Mouse (Mus musculus) MEL (cell line): ENCODE measurements at regions not wholly inside any gene's neighbourhood (a gene's known extent, or its start where the extent isn't known, plus 50 kb on each side); places are given as distances from the start of the nearest gene placed in this dataset.

Source experiments
- DNase-seq: peaks from one replicate; pipeline ENCODE4 v3.0.0; 2011; ENCODE audit warnings: low read depth, low spot score
- H3K27ac ChIP-seq: 2 replicates; pipeline ENCODE4 v1.5.1; 2012; ENCODE audit warnings: low read depth, mild to moderate bottlenecking, control low read depth, low read length, moderate library complexity; ENCODE audit not compliant: control insufficient read depth
- H3K27me3 ChIP-seq, 2 experiments: fragments of 150-350 bp in 1 of 2; sonication (generic) in 1 of 2; 2 replicates each; pipeline ENCODE4 v1.6.1; 2012; ENCODE audit warnings: low read length in 2 of 2, mild to moderate bottlenecking in 2 of 2, improper control_type of control experiment in 1 of 2, moderate library complexity in 1 of 2; ENCODE audit not compliant: insufficient read depth in 2 of 2, control insufficient read depth in 1 of 2
- H3K36me3 ChIP-seq, 2 experiments: 2 replicates each; pipeline ENCODE4 v1.6.1; 2012 to 2014; ENCODE audit warnings: low read length in 2 of 2, improper control_type of control experiment in 1 of 2, inconsistent platforms in 1 of 2, mild to moderate bottlenecking in 1 of 2; ENCODE audit not compliant: insufficient read depth in 2 of 2, control insufficient read depth in 1 of 2
- H3K4me1 ChIP-seq, 2 experiments: fragments of 150-350 bp in 1 of 2; sonication (generic) in 1 of 2; 2 replicates each; pipeline ENCODE4 v1.6.1; 2012; ENCODE audit warnings: low read length in 2 of 2, improper control_type of control experiment in 1 of 2, mild to moderate bottlenecking in 1 of 2; ENCODE audit not compliant: insufficient read depth in 2 of 2, control insufficient read depth in 1 of 2
- H3K4me3 ChIP-seq, 2 experiments: fragments of 150-350 bp in 1 of 2; sonication (generic) in 1 of 2; 2 replicates each; pipeline ENCODE4 v1.5.1; 2012; ENCODE audit warnings: low read depth in 2 of 2, low read length in 2 of 2, mild to moderate bottlenecking in 2 of 2, moderate library complexity in 2 of 2, control low read depth in 1 of 2, improper control_type of control experiment in 1 of 2; ENCODE audit not compliant: control insufficient read depth in 1 of 2, insufficient read depth in 1 of 2
- H3K79me2 ChIP-seq: 2 replicates; pipeline ENCODE4 v1.6.1; 2012; ENCODE audit warnings: mild to moderate bottlenecking, low read length, moderate library complexity; ENCODE audit not compliant: control insufficient read depth, poor library complexity, insufficient read depth
- H3K9ac ChIP-seq: 2 replicates; pipeline ENCODE4 v1.6.1; 2012; ENCODE audit warnings: low read depth, mild to moderate bottlenecking, control low read depth, low read length, moderate library complexity; ENCODE audit not compliant: control insufficient read depth, poor library complexity, severe bottlenecking
- H3K9me3 ChIP-seq: fragments of 150-350 bp; sonication (generic); replicated peaks from 2 replicates; pipeline ENCODE4 v1.6.1; 2012; ENCODE audit warnings: mild to moderate bottlenecking, low read length, improper control_type of control experiment, moderate library complexity; ENCODE audit not compliant: insufficient read depth
- ELF1 ChIP-seq: IDR thresholded peaks from 2 replicates; pipeline ENCODE4 v1.6.1; 2014; ENCODE audit warnings: low read depth, mild to moderate bottlenecking, inconsistent platforms, low read length, improper control_type of control experiment, moderate library complexity
- MXI1 ChIP-seq: IDR thresholded peaks from 2 replicates; pipeline ENCODE4 v1.6.1; 2011; ENCODE audit warnings: mild to moderate bottlenecking, low read depth, low read length, improper control_type of control experiment
- NELFE ChIP-seq: IDR thresholded peaks from 2 replicates; pipeline ENCODE4 v1.6.1; 2011; ENCODE audit warnings: low read depth, low read length, improper control_type of control experiment
- TAL1 ChIP-seq: IDR thresholded peaks from 2 replicates; pipeline ENCODE4 v1.6.1; 2012; ENCODE audit warnings: mild to moderate bottlenecking, inconsistent platforms, low read length, moderate library complexity, mixed read lengths
- TCF12 ChIP-seq: IDR thresholded peaks from 2 replicates; pipeline ENCODE4 v1.6.1; 2014; ENCODE audit warnings: low read depth, mild to moderate bottlenecking, inconsistent platforms, low read length, improper control_type of control experiment, moderate library complexity
- ZKSCAN1 ChIP-seq: IDR thresholded peaks from 2 replicates; pipeline ENCODE4 v1.6.1; 2012; ENCODE audit warnings: low read depth, mild to moderate bottlenecking, inconsistent platforms, low read length, improper control_type of control experiment, moderate library complexity
- ZNF384 ChIP-seq: IDR thresholded peaks from 2 replicates; pipeline ENCODE4 v1.6.1; 2012; ENCODE audit warnings: low read depth, mild to moderate bottlenecking, inconsistent platforms, low read length, improper control_type of control experiment

DNA sequence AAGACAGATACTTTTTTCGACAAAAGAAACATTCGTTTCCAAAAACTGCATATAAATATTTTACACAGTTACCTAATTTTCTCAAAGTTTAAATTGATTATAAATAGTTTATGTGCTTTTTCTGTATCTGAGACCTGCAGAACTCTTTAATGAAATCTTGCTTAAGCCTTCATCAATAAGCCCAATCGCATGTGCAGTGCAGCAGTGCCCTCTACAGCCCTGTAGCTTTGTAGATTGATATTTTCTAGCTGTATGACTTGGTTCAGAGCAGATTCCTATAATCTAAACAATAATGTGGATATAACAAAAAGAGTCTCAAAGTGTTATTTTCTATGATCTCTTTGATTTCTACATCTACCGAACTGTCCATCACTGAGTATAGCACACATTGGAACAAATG, 728.7 kb downstream of the Phf3 start:
- no peak for DNase-seq
- Histone ChIP-seq H3K36me3 (no peaks in the 10 kb centered on the region), H3K9ac (no peak overlapping the region), H3K27me3 (no peaks in the 10 kb centered on the region), H3K9me3 (no peaks in the 10 kb centered on the region), H3K4me1 (no peaks in the 10 kb centered on the region), H3K79me2 (no peaks in the 10 kb centered on the region), H3K27ac (no peak overlapping the region), H3K4me3 (no peak overlapping the region)
- TF ChIP-seq TAL1, result no peak
- no peak for TF ChIP-seq TCF12

DNA sequence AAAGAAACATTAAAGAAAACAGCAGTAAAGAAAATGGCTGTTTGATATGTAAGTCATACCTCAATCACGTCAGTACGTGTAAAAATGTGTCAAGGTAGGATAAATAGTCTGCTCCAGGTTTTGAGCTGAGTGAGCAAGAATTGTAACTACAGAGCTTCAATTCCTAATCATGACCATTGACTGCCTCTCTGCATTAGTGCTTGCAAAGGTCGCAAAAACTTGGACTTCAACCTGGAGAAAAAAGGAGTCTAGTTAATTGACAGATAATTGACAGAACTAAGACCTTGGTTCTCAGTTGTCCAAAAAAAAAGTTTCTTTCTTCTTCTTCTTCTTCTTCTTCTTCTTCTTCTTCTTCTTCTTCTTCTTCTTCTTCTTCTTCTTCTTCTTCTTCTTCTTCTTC, 759.5 kb downstream of the Phf3 start:
- H3K27me3 ChIP-seq, result no peaks in the 10 kb centered on the region
- TF ChIP-seq MXI1, result no peak
- no peak for TF ChIP-seq ZNF384
- no peak for TF ChIP-seq ELF1
- TF ChIP-seq ZKSCAN1, result no peak
- no peak for TF ChIP-seq NELFE
- TF ChIP-seq, all 39 proteins: peak for 0

More for the DNA sequence above, 759.5 kb downstream of the Phf3 start:
- DNase-seq, result no peak
- H3K79me2 ChIP-seq, result no peaks in the 10 kb centered on the region
- no peak overlapping the region for H3K9ac ChIP-seq
- no peak overlapping the region for H3K27ac ChIP-seq
- no peaks in the 10 kb centered on the region for H3K36me3 ChIP-seq
- no peak overlapping the region for H3K4me3 ChIP-seq
- no peaks in the 10 kb centered on the region for H3K9me3 ChIP-seq
- H3K4me1 ChIP-seq, result no peaks in the 10 kb centered on the region
